Mouse (Mus musculus) hindbrain, postnatal 0 days (tissue): ENCODE results near the gene Lst1. TPM values are rescaled to one million over a fixed set of nuclear protein-coding genes. Genes with fewer than 3 reads are reported as not detected.

Source experiments
- ATAC-seq: fragments of 200-750 bp; cut with Nextera tagmentation; 2 replicates; pipeline ENCODE4 v1.8.0; 2017; ENCODE audit warnings: mild to moderate bottlenecking, moderate TSS enrichment, moderate library complexity
- DNase-seq: peaks from one replicate; pipeline ENCODE4 v3.0.0-alpha.2; 2015; ENCODE audit warnings: low spot score
- H3K27ac ChIP-seq: fragments of 300-500 bp; sonication (generic); 2 replicates; pipeline ENCODE4 v1.5.1; 2014; ENCODE audit warnings: mild to moderate bottlenecking
- H3K27me3 ChIP-seq: fragments of 300-500 bp; sonication (generic); 2 replicates; pipeline ENCODE4 v1.6.1; 2014; ENCODE audit warnings: low read length, mixed read lengths; ENCODE audit not compliant: insufficient read depth
- H3K36me3 ChIP-seq: fragments of 300-500 bp; sonication (generic); 2 replicates; pipeline ENCODE4 v1.6.1; 2014; ENCODE audit warnings: low read length, mixed read lengths; ENCODE audit not compliant: insufficient read depth
- H3K4me1 ChIP-seq: fragments of 300-500 bp; sonication (generic); 2 replicates; pipeline ENCODE4 v1.6.1; 2014; ENCODE audit warnings: antibody characterized with exemption, low read length, mixed read lengths; ENCODE audit not compliant: insufficient read depth
- H3K4me2 ChIP-seq: fragments of 300-500 bp; sonication (generic); 2 replicates; pipeline ENCODE4 v1.6.1; 2014; ENCODE audit warnings: low read depth, mild to moderate bottlenecking, low read length, moderate library complexity, mixed read lengths
- H3K4me3 ChIP-seq: fragments of 300-500 bp; sonication (generic); 2 replicates; pipeline ENCODE4 v1.5.1; 2014; ENCODE audit warnings: low read length
- H3K9ac ChIP-seq: fragments of 300-500 bp; sonication (generic); replicated peaks from 2 replicates; pipeline ENCODE4 v1.6.1; 2014; ENCODE audit warnings: mild to moderate bottlenecking, low read length, moderate library complexity, mixed read lengths
- H3K9me3 ChIP-seq: fragments of 300-500 bp; sonication (generic); 2 replicates; pipeline ENCODE4 v1.6.1; 2016; ENCODE audit warnings: low read length, mixed read lengths
- CTCF ChIP-seq: IDR thresholded peaks from 2 replicates; pipeline ENCODE4 v1.5.1; 2016; ENCODE audit warnings: antibody characterized with exemption, control low read depth, low read depth
- WGBS: fragments of 180-500 bp; shearing (Covaris S2); extraction: QIAGEN DNeasy Blood & Tissue Kit; methylation state at CpG from one replicate; pipeline ENCODE4 v1.1.7; 2014; 5-methylcytosine and 5-hydroxymethylcytosine counted together
- polyA plus RNA-seq: library from polyadenylated mRNA; unstranded; fragments of >200 nt; fragmentation: Nextera tagmentation; extraction: Ambion mirVana; gene quantifications from 2 replicates; pipeline ENCODE4 v1.2.1, GENCODE M21; 2015
- total RNA-seq: library from RNA; depleted of rRNA; stranded (reverse); fragments of >200 nt; gene quantifications from 2 replicates; pipeline ENCODE4 v1.2.3, GENCODE M21; 2014

Lst1 gene
- total and polyA plus RNA-seq, 2 experiments from 2014 or later: 8.0 to 25.0 TPM

GRCm38 (mm10) chr17:35175382-35175781 is 12.9 kb downstream of the Lst1 start:
- no peak overlapping the region for H3K27ac ChIP-seq
- no peak for DNase-seq
- TF ChIP-seq CTCF: no peak

DNA sequence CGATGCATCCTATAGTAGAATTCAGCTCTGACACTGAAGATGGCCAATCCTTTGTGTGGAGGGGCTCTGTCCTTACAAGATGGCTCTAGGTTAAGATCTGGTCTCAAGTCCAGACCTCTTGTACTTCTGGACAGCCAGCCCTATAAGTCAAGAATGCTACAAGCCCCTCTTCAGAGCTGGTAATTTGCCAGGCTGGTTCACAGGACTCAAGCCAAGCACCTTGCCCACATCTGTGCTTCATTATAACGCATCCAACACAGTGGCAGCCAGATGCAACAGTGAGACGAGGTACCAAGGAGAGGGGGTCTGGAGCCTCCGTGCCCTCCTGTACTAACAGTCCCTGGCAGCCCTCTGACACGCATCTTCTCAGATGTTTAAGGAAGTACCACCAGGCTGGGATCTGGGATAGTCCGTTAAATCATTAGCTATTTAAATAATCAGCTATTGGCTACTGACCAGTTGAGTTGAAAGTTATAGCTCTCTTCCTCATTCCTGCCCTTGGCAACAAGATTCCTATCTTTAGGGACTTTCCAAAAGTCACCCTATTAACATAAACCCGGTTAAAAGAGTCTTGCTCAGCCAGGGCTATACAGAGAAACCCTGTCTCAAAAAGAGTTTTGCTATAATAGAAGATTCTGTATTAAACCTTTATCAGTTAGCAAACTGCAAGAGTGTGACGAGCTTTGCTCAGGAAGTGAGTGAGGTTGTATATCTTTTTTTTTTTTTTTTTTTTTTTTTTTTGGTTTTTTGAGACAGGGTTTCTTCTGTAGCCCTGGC is 13.8 kb downstream of the Lst1 start:
- no peak for DNase-seq

More at GRCm38 (mm10) chr17:35175382-35175781, 12.9 kb downstream of the Lst1 start:
- H3K4me1 ChIP-seq: no peaks in the 10 kb centered on the region
- H3K4me2 ChIP-seq: no peak overlapping the region
- H3K9ac ChIP-seq: no peak overlapping the region
- no peak for ATAC-seq
- H3K4me3 ChIP-seq: no peak overlapping the region
- H3K9me3 ChIP-seq: no peaks in the 10 kb centered on the region
- H3K27me3 ChIP-seq: no peaks in the 10 kb centered on the region
- no peaks in the 10 kb centered on the region for H3K36me3 ChIP-seq
- 75% methylated on average over 6 of the region's 6 CpGs for WGBS

DNA sequence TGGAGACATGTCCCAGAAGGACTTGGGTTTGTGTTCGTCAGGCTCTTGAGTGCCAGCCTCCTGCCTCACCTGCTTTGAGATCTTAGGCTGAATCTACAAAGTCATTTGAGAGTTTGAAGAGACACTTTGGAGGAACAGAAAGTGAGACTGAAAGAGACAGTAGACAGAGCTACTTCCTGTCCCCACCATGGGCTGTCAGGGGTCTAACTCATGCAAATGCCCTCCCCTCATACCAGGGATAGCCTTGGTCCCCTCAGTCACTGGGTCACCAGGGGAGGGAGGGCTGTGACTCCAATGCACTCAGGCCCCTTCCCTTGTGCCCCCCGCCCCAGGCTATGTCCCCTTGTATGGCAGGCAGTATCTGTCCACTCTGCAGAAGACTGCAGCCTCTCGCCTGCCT is 14.9 kb downstream of the Lst1 start:
- DNase-seq: no peak
- Histone ChIP-seq H3K36me3 (no peaks in the 10 kb centered on the region), H3K9me3 (no peaks in the 10 kb centered on the region), H3K4me2 (no peak overlapping the region), H3K4me3 (no peak overlapping the region), H3K9ac (no peak overlapping the region), H3K27me3 (no peaks in the 10 kb centered on the region), H3K27ac (no peak overlapping the region), H3K4me1 (no peaks in the 10 kb centered on the region)
- WGBS: 81% methylated on average over 3 of the region's 3 CpGs
- no peak for TF ChIP-seq CTCF
- no peak for ATAC-seq

More for the DNA sequence above, 13.8 kb downstream of the Lst1 start:
- Histone ChIP-seq H3K4me2 (no peak overlapping the region), H3K36me3 (no peaks in the 10 kb centered on the region), H3K9me3 (no peaks in the 10 kb centered on the region), H3K4me1 (no peaks in the 10 kb centered on the region), H3K4me3 (no peak overlapping the region), H3K9ac (no peak overlapping the region), H3K27me3 (no peaks in the 10 kb centered on the region), H3K27ac (no peak overlapping the region)
- no peak for TF ChIP-seq CTCF
- no peak for ATAC-seq
- WGBS: 71% methylated on average over 8 of the region's 8 CpGs

DNA sequence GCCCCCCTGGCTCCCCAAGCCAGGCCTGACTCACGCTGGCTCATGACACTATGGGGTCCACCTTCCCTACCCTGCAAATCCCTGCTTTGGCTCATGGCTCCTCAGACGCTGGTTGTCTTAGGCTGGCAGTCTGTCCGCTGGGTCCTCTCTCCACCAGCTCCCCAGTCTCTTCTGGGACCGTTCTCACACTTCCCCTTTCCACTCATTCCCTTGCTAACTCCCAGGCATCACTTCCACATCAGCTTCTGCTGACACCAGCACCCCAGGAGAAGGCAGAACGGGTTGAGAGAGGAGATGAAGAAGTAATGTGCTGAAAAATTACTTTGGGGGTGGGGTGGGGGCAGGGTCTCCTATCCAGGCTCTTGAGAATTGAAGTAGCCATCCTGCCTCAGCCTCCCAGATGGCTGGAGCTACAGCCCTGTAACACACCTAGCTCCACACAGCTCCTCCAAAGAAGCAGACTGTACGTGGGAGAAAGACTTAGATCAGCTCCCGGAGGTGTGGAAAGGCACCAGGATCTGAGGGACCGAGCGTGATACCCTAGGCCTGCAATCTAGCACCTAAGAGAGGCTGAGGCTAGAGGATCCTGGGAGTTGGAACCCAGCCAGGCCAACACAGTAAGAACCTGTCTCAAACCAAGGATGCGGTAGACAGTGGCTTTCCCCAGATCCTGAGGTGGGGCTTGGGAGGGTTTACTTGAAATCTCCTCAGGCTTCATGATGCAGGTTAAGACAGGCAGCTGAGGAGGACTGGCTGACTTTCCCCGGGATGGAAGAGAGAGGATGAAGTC is 15.6 kb downstream of the Lst1 start:
- H3K27me3 ChIP-seq: no peaks in the 10 kb centered on the region
- no peak overlapping the region for H3K27ac ChIP-seq
- DNase-seq (no peak), ATAC-seq (no peak)
- no peak for TF ChIP-seq CTCF
- H3K9me3 ChIP-seq: no peaks in the 10 kb centered on the region
- H3K4me1 ChIP-seq: no peaks in the 10 kb centered on the region
- no peak overlapping the region for H3K9ac ChIP-seq
- H3K4me3 ChIP-seq: no peak overlapping the region
- WGBS: 69% methylated on average over 11 of the region's 11 CpGs
- no peaks in the 10 kb centered on the region for H3K36me3 ChIP-seq
- H3K4me2 ChIP-seq: no peak overlapping the region

- DNase-seq (peak; percentile 84), ATAC-seq (no peak)
- H3K36me3 ChIP-seq: no peaks in the 10 kb centered on the region
- H3K4me1 ChIP-seq: peaks cover 8% of the 10 kb centered on the region; the same call in 1 of the 2 replicates
- peak; percentile 79 for TF ChIP-seq CTCF
- H3K9me3 ChIP-seq: no peaks in the 10 kb centered on the region
- H3K9ac ChIP-seq: no peak overlapping the region
- no peak overlapping the region for H3K4me2 ChIP-seq
- no peaks in the 10 kb centered on the region for H3K27me3 ChIP-seq
- WGBS: 14% methylated on average over 4 of the region's 4 CpGs
- H3K27ac ChIP-seq: no peak overlapping the region
- H3K4me3 ChIP-seq: no peak overlapping the region
Observed at GRCm38 (mm10) chr17:35168541-35169207, 19.6 kb downstream of the Lst1 start.

DNA sequence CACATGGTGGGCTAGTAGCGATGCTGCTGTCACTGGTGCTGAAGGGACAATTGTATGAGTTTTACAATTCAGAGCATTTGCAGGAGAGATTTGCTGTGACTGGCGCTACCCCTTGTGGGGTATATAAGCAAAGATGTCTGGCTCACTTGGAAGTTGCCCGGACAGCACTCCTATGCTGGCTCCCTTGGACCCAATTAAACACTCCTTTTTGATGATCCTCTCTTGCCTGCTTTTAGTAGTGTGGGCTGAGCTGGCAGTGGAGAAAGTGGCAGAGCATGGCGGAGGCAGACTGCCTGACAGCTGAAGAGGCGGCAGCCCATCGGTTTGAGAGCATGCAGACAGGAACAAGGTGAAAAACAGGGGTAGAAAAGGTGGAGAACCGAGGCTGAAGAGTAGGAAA is 20.4 kb downstream of the Lst1 start:
- Histone ChIP-seq H3K36me3 (no peaks in the 10 kb centered on the region), H3K9ac (no peak overlapping the region), H3K4me1 (peaks cover 8% of the 10 kb centered on the region; the same call in 1 of the 2 replicates), H3K4me2 (no peak overlapping the region), H3K27ac (no peak overlapping the region), H3K4me3 (no peak overlapping the region), H3K9me3 (no peaks in the 10 kb centered on the region), H3K27me3 (no peaks in the 10 kb centered on the region)
- WGBS: 86% methylated on average over 7 of the region's 7 CpGs
- DNase-seq (no peak), ATAC-seq (no peak)
- TF ChIP-seq CTCF: no peak
